Mouse (Mus musculus): ENCODE results near the gene 4930432M17Rik. TPM values are rescaled to one million over a fixed set of nuclear protein-coding genes. Genes with fewer than 3 reads are reported as not detected.

4930432M17Rik gene
- polyA plus RNA-seq, 1 experiment from 2014 or later = not detected

GRCm38 (mm10) chr3:121643236-121643635 is 27.3 kb upstream of the 4930432M17Rik start:
- H3K9me3 ChIP-seq (replicated peaks) = no peaks in the 10 kb centered on the region
- H3K27me3 ChIP-seq = no peaks in the 10 kb centered on the region
- peaks cover 5% of the 10 kb centered on the region; the same call in 1 of the 2 replicates for H3K4me1 ChIP-seq
- H3K4me2 ChIP-seq (replicated peaks) = no peak overlapping the region
- ATAC-seq (ENCODE audit: insufficient number of reproducible peaks, low FRiP score, low TSS enrichment, low read depth) = no peak
- H3K27ac ChIP-seq (replicated peaks) = no peak overlapping the region
- WGBS = 79% methylated on average over 8 of the region's 8 CpGs
- no peaks in the 10 kb centered on the region for H3K36me3 ChIP-seq
- H3K9ac ChIP-seq = no peak overlapping the region
- H3K4me3 ChIP-seq (replicated peaks) = no peak overlapping the region

- no peak for ATAC-seq (ENCODE audit: insufficient number of reproducible peaks, low FRiP score, low TSS enrichment, low read depth)
- H3K27ac ChIP-seq (replicated peaks) = no peak overlapping the region
- no peak overlapping the region for H3K9ac ChIP-seq
- H3K4me1 ChIP-seq = peaks cover 5% of the 10 kb centered on the region; the same call in 1 of the 2 replicates
- H3K27me3 ChIP-seq = no peaks in the 10 kb centered on the region
- H3K4me2 ChIP-seq (replicated peaks) = no peak overlapping the region
- H3K4me3 ChIP-seq (replicated peaks) = no peak overlapping the region
- no peaks in the 10 kb centered on the region for H3K36me3 ChIP-seq
- no peaks in the 10 kb centered on the region for H3K9me3 ChIP-seq (replicated peaks)
- 66% methylated on average over 7 of the region's 7 CpGs for WGBS
These were observed 25.1 kb upstream of the 4930432M17Rik start for GRCm38 (mm10) chr3:121645447-121645846.

GRCm38 (mm10) chr3:121646364-121647048 is 24.1 kb upstream of the 4930432M17Rik start:
- ATAC-seq (ENCODE audit: insufficient number of reproducible peaks, low FRiP score, low TSS enrichment, low read depth) = no peak
- no peaks in the 10 kb centered on the region for H3K36me3 ChIP-seq
- WGBS = 49% methylated on average over 9 of the region's 9 CpGs
- H3K4me3 ChIP-seq (replicated peaks) = no peak overlapping the region
- H3K9me3 ChIP-seq (replicated peaks) = no peaks in the 10 kb centered on the region
- peaks cover 5% of the 10 kb centered on the region; the same call in 1 of the 2 replicates for H3K4me1 ChIP-seq
- H3K4me2 ChIP-seq (replicated peaks) = no peak overlapping the region
- H3K9ac ChIP-seq = no peak overlapping the region
- H3K27me3 ChIP-seq = no peaks in the 10 kb centered on the region
- no peak overlapping the region for H3K27ac ChIP-seq (replicated peaks)

- Histone ChIP-seq H3K4me3 (replicated peaks) (no peak overlapping the region), H3K4me2 (replicated peaks) (no peak overlapping the region), H3K9ac (no peak overlapping the region), H3K36me3 (no peaks in the 10 kb centered on the region), H3K27ac (replicated peaks) (no peak overlapping the region), H3K4me1 (peaks cover 5% of the 10 kb centered on the region; the same call in 1 of the 2 replicates), H3K9me3 (replicated peaks) (no peaks in the 10 kb centered on the region), H3K27me3 (no peaks in the 10 kb centered on the region)
- no peak for ATAC-seq (ENCODE audit: insufficient number of reproducible peaks, low FRiP score, low TSS enrichment, low read depth)
- WGBS = 78% methylated on average over 8 of the region's 8 CpGs
These were observed 22.3 kb upstream of the 4930432M17Rik start for GRCm38 (mm10) chr3:121648238-121648778.

- Histone ChIP-seq H3K4me1 (peaks cover 5% of the 10 kb centered on the region; the same call in 1 of the 2 replicates), H3K4me2 (replicated peaks) (no peak overlapping the region), H3K27ac (replicated peaks) (no peak overlapping the region), H3K9ac (no peak overlapping the region), H3K4me3 (replicated peaks) (no peak overlapping the region), H3K36me3 (no peaks in the 10 kb centered on the region), H3K9me3 (replicated peaks) (no peaks in the 10 kb centered on the region), H3K27me3 (no peaks in the 10 kb centered on the region)
- 48% methylated on average over 10 of the region's 10 CpGs for WGBS
- ATAC-seq (ENCODE audit: insufficient number of reproducible peaks, low FRiP score, low TSS enrichment, low read depth) = no peak; the same call in 1 of the 2 replicates
These were observed 20.4 kb upstream of the 4930432M17Rik start for GRCm38 (mm10) chr3:121650052-121650671.

- Histone ChIP-seq H3K4me1 (peaks cover 3% of the 10 kb centered on the region; the same call in 1 of the 2 replicates), H3K9me3 (replicated peaks) (no peaks in the 10 kb centered on the region), H3K4me2 (replicated peaks) (no peak overlapping the region), H3K27me3 (no peaks in the 10 kb centered on the region), H3K4me3 (replicated peaks) (no peak overlapping the region), H3K27ac (replicated peaks) (no peak overlapping the region), H3K9ac (no peak overlapping the region), H3K36me3 (no peaks in the 10 kb centered on the region)
- WGBS = 67% methylated on average over 3 of the region's 3 CpGs
- ATAC-seq (ENCODE audit: insufficient number of reproducible peaks, low FRiP score, low TSS enrichment, low read depth) = no peak
These were observed 18.9 kb upstream of the 4930432M17Rik start for GRCm38 (mm10) chr3:121651710-121652109.

GRCm38 (mm10) chr3:121652186-121652585 is 18.4 kb upstream of the 4930432M17Rik start:
- no peak overlapping the region for H3K27ac ChIP-seq (replicated peaks)
- no peak overlapping the region for H3K4me3 ChIP-seq (replicated peaks)
- no peaks in the 10 kb centered on the region for H3K4me1 ChIP-seq
- no peak overlapping the region for H3K4me2 ChIP-seq (replicated peaks)
- ATAC-seq (ENCODE audit: insufficient number of reproducible peaks, low FRiP score, low TSS enrichment, low read depth) = no peak
- no peaks in the 10 kb centered on the region for H3K27me3 ChIP-seq
- H3K36me3 ChIP-seq = no peaks in the 10 kb centered on the region
- 84% methylated on average over 1 of the region's 1 CpGs for WGBS
- no peak overlapping the region for H3K9ac ChIP-seq
- no peaks in the 10 kb centered on the region for H3K9me3 ChIP-seq (replicated peaks)

- Histone ChIP-seq H3K4me1 (no peaks in the 10 kb centered on the region), H3K9me3 (replicated peaks) (no peaks in the 10 kb centered on the region), H3K27ac (replicated peaks) (no peak overlapping the region), H3K9ac (no peak overlapping the region), H3K4me3 (replicated peaks) (no peak overlapping the region), H3K4me2 (replicated peaks) (no peak overlapping the region), H3K27me3 (no peaks in the 10 kb centered on the region), H3K36me3 (no peaks in the 10 kb centered on the region)
- ATAC-seq (ENCODE audit: insufficient number of reproducible peaks, low FRiP score, low TSS enrichment, low read depth) = no peak
- 92% methylated on average over 4 of the region's 4 CpGs for WGBS
These were observed 13.6 kb upstream of the 4930432M17Rik start for GRCm38 (mm10) chr3:121656922-121657321.

GRCm38 (mm10) chr3:121662705-121663469 is 7.7 kb upstream of the 4930432M17Rik start:
- WGBS = 20% methylated on average over 4 of the region's 4 CpGs
- 0 out of 2 replicates have a peak, but pooled peaks cover 6% of the 10 kb centered on the region for H3K4me1 ChIP-seq
- H3K27ac ChIP-seq (replicated peaks) = no peak overlapping the region
- H3K27me3 ChIP-seq = no peaks in the 10 kb centered on the region
- H3K9ac ChIP-seq = no peak overlapping the region
- no peaks in the 10 kb centered on the region for H3K9me3 ChIP-seq (replicated peaks)
- no peak for ATAC-seq (ENCODE audit: insufficient number of reproducible peaks, low FRiP score, low TSS enrichment, low read depth)
- no peak overlapping the region for H3K4me3 ChIP-seq (replicated peaks)
- H3K36me3 ChIP-seq = no peaks in the 10 kb centered on the region
- no peak overlapping the region for H3K4me2 ChIP-seq (replicated peaks)

- no peak overlapping the region for H3K27ac ChIP-seq (replicated peaks)
- H3K4me1 ChIP-seq = 0 out of 2 replicates have a peak, but pooled peaks cover 6% of the 10 kb centered on the region
- no peaks in the 10 kb centered on the region for H3K27me3 ChIP-seq
- H3K4me2 ChIP-seq (replicated peaks) = no peak overlapping the region
- no peak overlapping the region for H3K4me3 ChIP-seq (replicated peaks)
- H3K9me3 ChIP-seq (replicated peaks) = no peaks in the 10 kb centered on the region
- 86% methylated on average over 9 of the region's 9 CpGs for WGBS
- no peak for ATAC-seq (ENCODE audit: insufficient number of reproducible peaks, low FRiP score, low TSS enrichment, low read depth)
- no peaks in the 10 kb centered on the region for H3K36me3 ChIP-seq
- no peak overlapping the region for H3K9ac ChIP-seq
These were observed 7.1 kb upstream of the 4930432M17Rik start for GRCm38 (mm10) chr3:121663470-121663847.
